Mouse (Mus musculus): Measurements from ENCODE around the gene Hs3st6. TPM values are rescaled to one million over a fixed set of nuclear protein-coding genes. Genes with fewer than 3 reads are reported as not detected.

The Hs3st6 gene
- polyA plus RNA-seq, 1 experiment from 2014 or later: 0.20 TPM

DNA sequence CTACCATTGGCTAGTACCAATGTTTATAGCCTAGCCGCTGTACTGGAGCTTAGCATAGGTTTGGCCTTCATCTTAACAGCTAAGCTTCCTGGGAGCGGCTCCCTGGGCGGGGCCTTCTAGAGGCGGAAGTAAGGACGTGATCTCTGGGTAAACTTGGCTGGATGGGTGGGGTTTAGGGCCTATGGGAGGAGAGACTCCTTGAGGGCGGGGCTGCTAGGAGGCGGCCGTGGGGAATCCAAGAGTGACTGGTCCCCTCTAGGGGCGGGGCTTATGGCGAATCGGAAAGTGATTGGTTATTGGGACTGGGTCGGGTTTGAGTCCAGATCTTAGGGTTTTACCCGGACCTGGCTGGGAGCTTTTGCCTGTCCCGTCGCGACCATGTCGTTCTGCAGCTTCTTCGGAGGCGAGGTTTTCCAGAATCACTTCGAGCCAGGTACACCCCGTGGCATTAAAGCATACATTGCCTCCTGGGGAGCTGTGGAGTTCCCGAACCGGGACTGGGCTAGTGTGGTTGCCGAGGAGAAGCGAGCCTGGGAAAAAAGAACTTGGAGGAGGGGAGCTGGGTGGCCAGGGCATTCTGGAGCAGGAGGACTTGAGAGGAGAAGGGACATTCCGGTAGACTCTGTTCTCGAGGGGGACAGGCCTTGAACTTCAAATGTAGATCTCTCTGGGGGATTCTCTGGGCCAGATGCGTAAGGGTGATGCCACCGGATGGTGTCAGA, 16.3 kb upstream of the Hs3st6 start, which contains the start of gene Msrb1:
Msrb1 (plus strand) TSS at position 313 of the 722 bp plus-strand sequence.
- WGBS: under 1% methylated on average over 29 of the region's 29 CpGs

DNA sequence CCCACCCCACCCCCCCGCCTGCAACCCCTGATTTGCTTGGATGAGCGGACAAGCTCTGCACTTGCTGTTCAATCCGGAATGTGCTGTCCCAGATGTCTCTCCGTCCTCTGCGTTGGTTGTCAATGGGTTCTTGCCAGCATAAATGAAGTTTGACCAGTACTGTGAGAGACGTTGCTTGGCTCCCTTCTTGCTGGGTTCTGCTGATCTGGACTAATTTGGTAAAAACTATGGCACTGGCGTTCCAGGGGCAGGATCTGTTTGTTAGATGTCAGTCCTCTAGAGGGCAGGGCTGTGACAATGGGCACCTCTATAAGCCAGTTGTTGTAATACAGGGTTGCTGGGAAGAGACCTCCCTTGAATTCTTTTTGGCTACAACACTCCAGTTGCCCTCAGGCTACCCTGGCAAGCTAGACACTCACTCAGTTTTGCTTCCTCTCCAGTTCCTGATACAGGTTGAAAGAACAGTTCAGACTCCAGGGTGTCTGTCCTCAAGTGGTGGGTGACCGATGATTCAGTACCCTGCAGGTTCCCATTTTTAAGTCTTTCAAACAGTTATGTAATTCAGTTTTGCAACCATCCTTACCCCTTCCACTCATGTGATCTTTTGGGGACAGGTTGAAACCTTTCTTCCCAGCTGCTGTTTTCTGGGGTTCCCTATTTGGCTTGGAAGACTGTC, 15.5 kb upstream of the Hs3st6 start:
- DNase-seq (ENCODE audit: low spot score) (no peak), ATAC-seq (no peak)
- H3K4me2 ChIP-seq (ENCODE audit: low read length): peak overlapping the region; percentile 89
- H3K4me1 ChIP-seq (ENCODE audit: control insufficient read depth, insufficient read depth, low read length): peaks cover 8% of the 10 kb centered on the region
- peaks cover 3% of the 10 kb centered on the region; the same call in 1 of the 2 replicates for H3K36me3 ChIP-seq (ENCODE audit: control insufficient read depth, insufficient read depth, low read length)
- 31% methylated on average over 8 of the region's 8 CpGs for WGBS
- H3K27me3 ChIP-seq (replicated peaks; ENCODE audit: control insufficient read depth, insufficient read depth, low read length): no peaks in the 10 kb centered on the region
- peak overlapping the region; percentile 53 for H3K4me3 ChIP-seq (ENCODE audit: low read depth, low read length)
- H3K9me3 ChIP-seq (replicated peaks; ENCODE audit: control insufficient read depth, low read length): no peaks in the 10 kb centered on the region
- peak overlapping the region; percentile 65 for H3K9ac ChIP-seq (ENCODE audit: low read length)
- no peak overlapping the region for H3K27ac ChIP-seq (ENCODE audit: low read depth, low read length)

More for the DNA sequence above, 16.3 kb upstream of the Hs3st6 start, which contains the start of gene Msrb1:
- H3K4me3 ChIP-seq (ENCODE audit: low read depth, low read length): peak within 1 kb of the TSS; percentile 53
- DNase-seq (ENCODE audit: low spot score) (peak; percentile 99), ATAC-seq (peak; percentile 98)
- H3K36me3 ChIP-seq (ENCODE audit: control insufficient read depth, insufficient read depth, low read length): peaks cover 3% of the 10 kb centered on the region; the same call in 1 of the 2 replicates
- H3K27ac ChIP-seq (ENCODE audit: low read depth, low read length): no peak within 1 kb of the TSS
- H3K4me2 ChIP-seq (ENCODE audit: low read length): peak within 1 kb of the TSS; percentile 89
- H3K9ac ChIP-seq (ENCODE audit: low read length): peak within 1 kb of the TSS; percentile 65
- H3K27me3 ChIP-seq (replicated peaks; ENCODE audit: control insufficient read depth, insufficient read depth, low read length): no peaks in the 10 kb centered on the region
- H3K4me1 ChIP-seq (ENCODE audit: control insufficient read depth, insufficient read depth, low read length): peaks cover 8% of the 10 kb centered on the region
- H3K9me3 ChIP-seq (replicated peaks; ENCODE audit: control insufficient read depth, low read length): no peaks in the 10 kb centered on the region

DNA sequence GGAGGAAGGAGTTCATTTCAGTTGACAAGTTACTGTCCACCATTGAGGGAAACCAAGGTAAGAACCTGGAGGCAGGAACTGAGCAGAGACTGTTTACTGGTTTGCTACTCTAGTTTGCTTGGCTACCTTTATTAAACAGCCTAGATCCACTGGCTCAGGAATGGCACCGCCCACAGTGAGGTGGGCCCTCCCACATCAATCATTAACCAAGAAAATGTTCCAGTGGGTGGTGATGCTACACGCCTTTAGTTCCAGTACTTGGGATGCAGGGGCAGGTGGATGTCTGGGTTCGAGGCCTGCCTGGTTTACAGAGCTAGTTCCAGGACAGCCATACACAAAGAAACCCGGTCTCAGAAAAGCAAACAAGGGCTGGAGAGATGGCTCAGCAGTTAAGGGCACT, 14.6 kb upstream of the Hs3st6 start:
- Histone ChIP-seq H3K27me3 (replicated peaks; ENCODE audit: control insufficient read depth, insufficient read depth, low read length) (no peaks in the 10 kb centered on the region), H3K4me3 (ENCODE audit: low read depth, low read length) (no peak overlapping the region), H3K9me3 (replicated peaks; ENCODE audit: control insufficient read depth, low read length) (no peaks in the 10 kb centered on the region), H3K4me1 (ENCODE audit: control insufficient read depth, insufficient read depth, low read length) (peaks cover 8% of the 10 kb centered on the region), H3K9ac (ENCODE audit: low read length) (no peak overlapping the region), H3K36me3 (ENCODE audit: control insufficient read depth, insufficient read depth, low read length) (peaks cover 3% of the 10 kb centered on the region; the same call in 1 of the 2 replicates), H3K4me2 (ENCODE audit: low read length) (no peak overlapping the region), H3K27ac (ENCODE audit: low read depth, low read length) (no peak overlapping the region)
- DNase-seq (ENCODE audit: low spot score) (no peak), ATAC-seq (no peak)
- WGBS: 84% methylated on average over 4 of the region's 4 CpGs

DNA sequence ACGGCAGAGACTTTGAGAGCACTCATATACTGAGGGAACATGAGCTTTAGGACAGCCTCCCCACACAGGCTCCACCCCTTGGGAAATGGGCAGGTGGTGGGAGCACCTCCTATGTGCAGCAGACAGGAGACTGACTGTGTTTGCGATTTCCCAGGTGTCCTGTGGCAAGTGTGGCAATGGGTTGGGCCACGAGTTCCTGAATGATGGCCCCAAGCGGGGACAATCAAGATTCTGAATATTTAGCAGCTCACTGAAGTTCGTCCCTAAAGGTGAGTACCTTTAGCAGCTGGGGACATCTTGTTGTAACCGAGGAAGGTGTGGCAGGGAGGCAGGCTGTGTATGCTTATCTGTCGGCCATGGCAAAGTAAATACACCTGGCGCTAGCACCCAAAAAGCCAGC, 12.9 kb upstream of the Hs3st6 start:
- Histone ChIP-seq H3K9ac (ENCODE audit: low read length) (no peak overlapping the region), H3K36me3 (ENCODE audit: control insufficient read depth, insufficient read depth, low read length) (peaks cover 3% of the 10 kb centered on the region; the same call in 1 of the 2 replicates), H3K27ac (ENCODE audit: low read depth, low read length) (no peak overlapping the region), H3K27me3 (replicated peaks; ENCODE audit: control insufficient read depth, insufficient read depth, low read length) (no peaks in the 10 kb centered on the region), H3K4me3 (ENCODE audit: low read depth, low read length) (no peak overlapping the region), H3K9me3 (replicated peaks; ENCODE audit: control insufficient read depth, low read length) (no peaks in the 10 kb centered on the region), H3K4me1 (ENCODE audit: control insufficient read depth, insufficient read depth, low read length) (peaks cover 8% of the 10 kb centered on the region), H3K4me2 (ENCODE audit: low read length) (no peak overlapping the region)
- 81% methylated on average over 8 of the region's 8 CpGs for WGBS
- DNase-seq (ENCODE audit: low spot score) (no peak), ATAC-seq (no peak)

DNA sequence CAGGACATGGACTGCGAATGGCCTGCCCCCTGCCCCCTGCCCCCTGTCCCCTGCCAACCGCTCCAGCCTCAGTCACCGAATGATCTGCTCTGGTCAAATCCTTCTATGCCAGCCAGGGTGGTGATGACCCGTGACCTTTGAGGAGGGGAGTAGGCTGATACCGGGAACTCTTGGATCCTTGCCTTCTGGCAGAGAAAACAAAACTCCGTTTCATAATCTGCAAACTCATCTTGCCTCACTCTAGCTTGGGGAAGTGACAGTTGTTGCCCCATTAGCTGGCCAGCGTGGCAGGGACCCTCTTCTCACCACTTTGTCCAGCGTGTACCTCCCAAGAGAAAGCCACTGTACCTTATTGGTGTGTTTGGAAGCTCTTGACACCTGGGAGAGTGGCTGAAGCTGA, 10.5 kb upstream of the Hs3st6 start:
- Histone ChIP-seq H3K4me1 (ENCODE audit: control insufficient read depth, insufficient read depth, low read length) (peaks cover 2% of the 10 kb centered on the region; the same call in 1 of the 2 replicates), H3K4me3 (ENCODE audit: low read depth, low read length) (no peak overlapping the region), H3K9me3 (replicated peaks; ENCODE audit: control insufficient read depth, low read length) (no peaks in the 10 kb centered on the region), H3K36me3 (ENCODE audit: control insufficient read depth, insufficient read depth, low read length) (peaks cover 3% of the 10 kb centered on the region; the same call in 1 of the 2 replicates), H3K9ac (ENCODE audit: low read length) (no peak overlapping the region), H3K27ac (ENCODE audit: low read depth, low read length) (no peak overlapping the region), H3K4me2 (ENCODE audit: low read length) (no peak overlapping the region), H3K27me3 (replicated peaks; ENCODE audit: control insufficient read depth, insufficient read depth, low read length) (no peaks in the 10 kb centered on the region)
- 82% methylated on average over 8 of the region's 8 CpGs for WGBS
- DNase-seq (ENCODE audit: low spot score): no peak
- no peak for ATAC-seq

DNA sequence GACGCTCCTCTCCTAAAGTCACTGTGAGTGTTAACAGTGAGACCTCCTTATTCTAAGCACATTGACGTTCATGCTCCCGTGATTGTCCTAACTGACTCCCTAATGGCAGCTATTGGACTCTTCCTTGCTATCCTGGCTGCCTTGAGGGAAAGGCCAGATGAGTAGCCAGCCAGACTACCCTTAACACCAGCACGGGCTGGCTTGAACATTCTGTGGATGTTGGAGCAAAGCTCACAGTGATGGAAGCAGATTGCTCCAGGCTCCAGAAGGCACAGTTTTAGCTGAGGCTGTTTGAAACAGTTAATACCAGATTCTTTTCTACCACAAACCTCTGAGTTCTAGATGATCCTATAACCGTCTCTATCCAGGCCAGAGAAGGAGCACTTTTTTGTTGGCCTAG, 8.9 kb upstream of the Hs3st6 start:
- Histone ChIP-seq H3K9me3 (replicated peaks; ENCODE audit: control insufficient read depth, low read length) (no peaks in the 10 kb centered on the region), H3K36me3 (ENCODE audit: control insufficient read depth, insufficient read depth, low read length) (peaks cover 3% of the 10 kb centered on the region; the same call in 1 of the 2 replicates), H3K4me3 (ENCODE audit: low read depth, low read length) (no peak overlapping the region), H3K27ac (ENCODE audit: low read depth, low read length) (no peak overlapping the region), H3K4me1 (ENCODE audit: control insufficient read depth, insufficient read depth, low read length) (no peaks in the 10 kb centered on the region), H3K27me3 (replicated peaks; ENCODE audit: control insufficient read depth, insufficient read depth, low read length) (no peaks in the 10 kb centered on the region), H3K9ac (ENCODE audit: low read length) (no peak overlapping the region), H3K4me2 (ENCODE audit: low read length) (no peak overlapping the region)
- ATAC-seq (no peak), DNase-seq (ENCODE audit: low spot score) (no peak)
- 79% methylated on average over 5 of the region's 5 CpGs for WGBS

DNA sequence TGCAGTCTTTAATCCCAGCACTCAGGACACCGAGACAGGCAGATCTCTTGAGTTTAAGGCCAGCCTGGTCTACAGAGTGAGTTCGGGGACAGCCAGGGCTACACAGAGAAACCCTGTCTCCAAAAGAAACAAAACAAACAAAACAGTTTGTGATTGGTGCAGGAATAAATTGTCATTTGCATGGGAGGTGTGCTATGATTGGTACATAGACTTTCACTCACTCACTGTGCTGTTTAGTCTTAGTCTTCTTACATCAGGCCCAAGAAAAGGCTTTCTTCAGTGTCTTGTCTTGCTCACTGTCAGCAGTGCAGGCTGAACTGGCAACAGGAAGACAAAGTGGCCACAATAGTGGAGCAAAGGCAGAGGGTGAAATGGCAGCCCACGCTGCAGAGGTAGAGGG, 8.4 kb upstream of the Hs3st6 start:
- H3K9ac ChIP-seq (ENCODE audit: low read length): no peak overlapping the region
- H3K27me3 ChIP-seq (replicated peaks; ENCODE audit: control insufficient read depth, insufficient read depth, low read length): no peaks in the 10 kb centered on the region
- H3K9me3 ChIP-seq (replicated peaks; ENCODE audit: control insufficient read depth, low read length): no peaks in the 10 kb centered on the region
- DNase-seq (ENCODE audit: low spot score) (no peak), ATAC-seq (no peak)
- H3K4me2 ChIP-seq (ENCODE audit: low read length): no peak overlapping the region
- no peaks in the 10 kb centered on the region for H3K4me1 ChIP-seq (ENCODE audit: control insufficient read depth, insufficient read depth, low read length)
- WGBS: 66% methylated on average over 3 of the region's 3 CpGs
- H3K36me3 ChIP-seq (ENCODE audit: control insufficient read depth, insufficient read depth, low read length): peaks cover 2% of the 10 kb centered on the region; the same call in 1 of the 2 replicates
- no peak overlapping the region for H3K27ac ChIP-seq (ENCODE audit: low read depth, low read length)
- no peak overlapping the region for H3K4me3 ChIP-seq (ENCODE audit: low read depth, low read length)

DNA sequence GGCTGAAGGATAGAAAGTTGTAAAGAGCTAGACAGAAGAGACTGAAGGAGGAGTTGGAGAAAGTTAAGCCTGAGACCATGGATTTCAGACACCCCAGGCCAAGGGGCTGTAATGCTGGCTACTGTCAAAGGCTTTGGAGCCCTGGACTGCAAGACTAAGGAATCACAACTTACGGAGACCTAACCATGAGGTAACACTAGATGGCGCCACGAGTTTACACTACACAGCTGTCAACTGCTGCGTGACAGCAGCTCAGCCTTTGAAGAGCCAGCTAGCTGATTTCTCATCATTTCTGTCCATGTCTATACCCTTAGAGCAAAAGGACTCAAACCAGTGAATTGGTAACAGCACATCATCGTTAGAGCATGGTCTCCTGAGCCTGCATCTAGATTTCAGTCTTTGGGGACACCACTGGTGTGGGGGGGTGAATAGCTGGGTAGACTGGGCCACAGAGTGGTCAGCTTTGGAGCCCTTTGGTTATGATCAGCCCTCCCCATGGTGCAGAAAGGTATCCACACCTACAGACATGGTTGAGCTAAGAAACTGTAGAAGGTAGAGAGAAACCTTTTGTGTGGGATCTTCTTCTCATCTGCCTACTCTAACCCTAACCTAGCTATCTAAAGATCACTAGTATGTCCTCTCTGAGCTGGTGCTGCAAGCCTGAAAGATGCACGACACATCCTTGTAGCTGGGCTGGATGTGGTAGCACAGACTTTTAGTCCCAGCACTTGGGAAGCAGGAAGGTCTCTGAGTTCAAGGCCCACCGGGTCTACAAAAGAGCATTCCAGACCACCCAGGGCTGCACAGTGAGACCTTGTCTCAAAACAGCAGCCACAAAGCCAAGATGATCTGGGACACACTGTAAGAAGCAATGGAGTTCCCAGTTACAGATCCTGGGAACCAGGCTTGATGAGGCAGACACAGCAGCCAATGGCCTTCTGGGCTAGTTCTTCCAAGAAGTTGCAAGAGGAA, 7.0 kb upstream of the Hs3st6 start:
- Histone ChIP-seq H3K9ac (ENCODE audit: low read length) (no peak overlapping the region; the same call in 1 of the 2 replicates), H3K27ac (ENCODE audit: low read depth, low read length) (no peak overlapping the region), H3K4me1 (ENCODE audit: control insufficient read depth, insufficient read depth, low read length) (no peaks in the 10 kb centered on the region), H3K27me3 (replicated peaks; ENCODE audit: control insufficient read depth, insufficient read depth, low read length) (peaks cover 6% of the 10 kb centered on the region; the same call in 1 of the 2 replicates), H3K9me3 (replicated peaks; ENCODE audit: control insufficient read depth, low read length) (no peaks in the 10 kb centered on the region), H3K4me2 (ENCODE audit: low read length) (no peak overlapping the region), H3K36me3 (ENCODE audit: control insufficient read depth, insufficient read depth, low read length) (no peaks in the 10 kb centered on the region), H3K4me3 (ENCODE audit: low read depth, low read length) (no peak overlapping the region)
- 17% methylated on average over 7 of the region's 7 CpGs for WGBS
- peak; percentile 82 for ATAC-seq
- peak; percentile 94 for DNase-seq (ENCODE audit: low spot score)

Measured in forebrain, embryonic 14.5 days (tissue).